Mouse (Mus musculus) kidney, adult 11 months (tissue): ENCODE measurements around the gene B4galt5.

Experiments used
- DNase-seq: peaks from one replicate; pipeline ENCODE4 v3.0.0; 2022

The B4galt5 gene

DNA sequence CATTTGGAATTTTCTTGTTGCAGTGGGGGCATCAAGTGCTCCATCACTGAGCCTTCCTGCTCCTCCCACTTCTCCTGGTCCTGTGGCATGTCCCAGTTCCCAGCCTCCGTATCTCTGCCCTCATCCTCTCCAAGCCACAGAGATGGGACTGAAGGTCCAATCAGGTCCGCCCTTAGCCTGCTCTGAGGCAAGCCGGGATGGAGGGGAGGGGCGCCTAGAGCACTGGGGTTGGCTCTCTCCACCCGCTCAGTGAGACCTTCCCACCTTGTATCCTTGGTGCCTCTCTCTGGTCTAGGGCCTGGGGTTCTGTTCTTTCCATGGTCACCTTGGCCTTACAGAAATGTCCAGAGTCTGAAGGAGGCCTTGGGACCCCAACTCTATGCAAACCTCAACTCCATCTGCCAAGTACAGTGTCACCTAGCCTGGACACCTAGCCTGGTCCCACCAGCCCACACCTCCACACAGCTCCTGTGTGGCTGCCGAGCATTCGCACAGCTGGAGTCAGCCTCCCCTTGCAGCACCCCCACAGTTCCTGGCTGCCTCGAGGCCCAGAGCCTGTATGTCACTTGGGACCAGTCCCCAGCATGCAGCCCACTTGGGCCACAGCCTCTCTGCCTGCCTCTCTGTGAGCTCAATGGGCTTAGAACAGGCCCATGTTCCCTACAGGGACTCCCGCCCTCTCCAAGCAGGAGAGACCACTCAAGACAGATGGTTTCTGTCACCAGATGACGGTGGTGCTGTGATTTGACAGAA is 74.1 kb downstream of the B4galt5 start:
- peak; percentile 1 for DNase-seq

DNA sequence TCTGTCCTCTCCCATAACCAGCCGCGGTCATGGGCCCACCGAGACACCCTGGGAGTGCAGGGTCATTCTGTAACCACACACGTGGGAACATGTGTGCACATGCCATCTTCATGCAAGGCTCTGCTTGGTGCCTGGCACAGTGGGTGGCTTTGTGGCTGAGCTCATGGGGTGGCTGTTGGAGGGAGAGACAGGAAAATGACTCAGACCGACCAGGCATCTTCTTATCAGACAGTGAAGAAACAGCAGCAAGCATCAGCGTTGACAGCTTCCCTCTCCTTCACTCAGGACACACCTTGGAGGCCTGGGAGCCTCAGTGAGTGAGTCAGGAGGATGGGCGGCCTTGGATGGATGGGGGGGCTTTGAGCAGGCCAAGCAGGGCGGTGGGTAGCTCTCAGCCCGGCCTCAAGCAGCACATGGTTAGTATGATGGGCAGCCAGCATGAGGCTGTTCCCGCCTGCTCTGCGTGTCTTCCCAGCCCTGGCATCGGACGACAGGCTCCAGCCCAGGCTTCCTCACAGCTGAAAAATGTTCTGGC is 75.7 kb downstream of the B4galt5 start:
- DNase-seq, result peak; percentile 1

DNA sequence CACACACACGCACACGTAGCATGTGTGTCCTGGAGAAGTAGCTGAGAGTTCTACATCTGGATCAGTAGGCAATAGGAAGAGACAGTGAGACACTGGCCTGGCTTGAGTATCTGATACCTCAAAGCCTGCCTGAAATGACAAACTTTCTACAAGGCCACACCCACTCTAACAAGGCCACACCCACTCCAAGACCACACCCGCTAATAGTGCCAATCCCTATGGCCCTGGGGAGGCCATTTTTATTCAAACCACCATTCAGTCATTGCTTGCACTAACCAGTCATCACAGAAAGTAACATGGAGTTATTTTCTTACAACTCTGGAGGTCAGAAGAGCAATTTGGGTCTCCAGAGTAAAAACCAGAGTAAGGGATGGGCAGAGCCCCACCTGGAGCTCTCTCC is 76.3 kb downstream of the B4galt5 start:
- DNase-seq, result peak; percentile 1

DNA sequence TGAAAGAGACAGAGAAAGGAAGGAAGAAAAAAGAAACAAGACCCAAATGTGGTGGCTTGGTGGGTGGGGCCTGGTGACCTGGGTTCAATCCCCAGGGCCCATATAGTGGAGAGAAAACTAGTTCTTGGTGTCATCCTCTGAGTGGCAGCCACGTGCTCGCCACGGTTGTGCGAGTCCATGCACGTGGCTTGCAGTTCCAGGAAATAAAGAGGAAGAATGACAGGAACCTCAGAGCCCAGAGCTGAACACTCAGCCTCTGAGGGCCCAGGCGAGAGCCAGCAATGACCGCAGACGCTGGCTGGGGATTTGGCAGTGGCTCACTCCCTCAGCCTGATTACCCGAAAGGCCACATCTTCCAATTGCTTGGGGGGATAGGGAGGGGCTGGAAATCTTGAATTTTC is 77.9 kb downstream of the B4galt5 start:
- DNase-seq, result peak; percentile 2

DNA sequence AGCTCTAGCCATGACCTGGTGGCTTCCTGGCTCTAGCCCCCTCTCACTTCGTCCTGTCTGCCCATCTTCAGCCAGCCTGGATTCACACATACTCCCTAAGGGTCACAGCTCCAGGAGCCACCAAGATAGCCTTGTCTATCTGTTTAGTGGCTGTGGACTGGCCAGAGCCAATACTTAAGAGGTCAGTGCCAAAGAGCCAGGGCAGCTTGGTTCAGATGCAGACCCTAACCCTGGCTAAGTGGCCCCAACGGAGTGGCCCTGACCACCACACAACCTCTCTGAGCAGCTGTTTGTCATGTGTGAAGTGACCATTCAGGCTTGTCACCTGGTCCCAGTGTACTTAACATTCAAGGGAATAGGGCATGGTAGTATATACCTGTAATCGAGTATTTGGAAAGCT is 78.5 kb downstream of the B4galt5 start:
- DNase-seq, result peak; percentile 1

DNA sequence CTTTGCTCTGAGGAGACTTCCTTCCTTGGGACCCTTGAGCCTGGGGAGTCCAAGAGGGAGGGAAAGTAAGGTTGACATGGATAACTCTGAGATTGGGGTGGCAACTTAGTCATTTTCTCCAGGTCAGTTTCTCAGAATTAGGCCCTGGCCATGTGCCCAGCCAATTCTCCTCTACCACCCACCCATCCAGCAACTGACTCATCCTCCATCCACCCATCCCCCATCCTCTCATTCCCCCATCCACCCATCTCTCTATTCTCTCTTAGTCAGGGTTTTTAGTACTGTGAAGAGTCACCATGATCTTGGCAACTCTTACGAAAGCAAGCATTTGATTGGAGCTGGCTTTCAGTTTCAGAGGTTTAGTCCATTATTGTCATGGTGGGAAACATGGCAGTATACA is 80.3 kb downstream of the B4galt5 start:
- DNase-seq, result no peak

DNA sequence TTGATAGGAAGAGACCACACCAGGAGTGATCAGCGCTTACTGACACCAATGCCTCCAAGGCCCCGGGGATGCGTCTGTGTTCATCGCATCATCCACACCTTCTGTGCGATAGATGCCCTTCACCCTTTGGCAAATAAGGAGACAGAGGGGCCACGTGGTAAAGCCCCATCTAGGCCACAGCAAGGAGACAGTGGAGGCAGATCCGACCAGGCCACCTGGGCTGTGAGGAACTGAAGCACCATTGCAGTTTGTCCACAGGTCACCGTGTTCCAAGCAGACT is 80.6 kb downstream of the B4galt5 start:
- DNase-seq, result peak; percentile 1

DNA sequence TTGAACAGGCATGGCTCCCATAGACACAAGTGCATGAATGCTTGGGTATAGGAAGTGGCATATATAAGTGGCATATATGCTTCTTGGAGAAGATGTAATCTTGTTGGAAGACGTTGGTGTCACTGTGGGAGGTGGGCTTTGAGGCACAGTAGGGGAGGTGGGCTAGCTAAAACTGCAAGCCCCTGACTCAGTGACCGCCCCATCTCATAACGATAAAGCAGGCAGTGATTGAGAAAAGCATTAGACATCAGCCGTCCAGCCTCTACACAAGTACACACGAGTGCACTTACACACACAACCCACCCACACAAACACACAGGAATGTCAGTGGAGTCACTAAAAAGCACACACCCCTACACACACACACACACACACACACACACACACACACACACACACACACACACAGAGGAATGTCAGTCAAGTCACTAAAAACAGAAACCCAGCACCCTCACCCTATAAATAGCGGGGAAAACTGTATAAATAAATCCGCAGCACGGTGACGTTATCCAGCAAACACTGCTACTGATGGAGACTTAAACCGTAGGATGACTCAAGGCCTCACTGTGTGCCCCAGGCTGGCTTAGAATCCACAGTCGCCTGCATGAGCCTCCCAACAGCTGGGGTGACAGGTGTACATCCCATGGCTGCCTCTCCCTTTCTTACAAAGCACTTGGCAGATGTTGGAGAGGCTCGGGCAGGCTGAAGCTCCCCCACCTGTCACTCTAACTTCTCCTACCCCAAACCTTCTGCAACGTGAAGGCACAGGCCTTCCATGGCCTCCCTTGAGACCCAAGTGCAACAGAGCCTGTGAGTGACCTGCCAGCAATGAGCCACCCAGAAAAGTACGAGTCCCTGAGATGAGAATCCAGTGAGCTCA is 81.2 kb downstream of the B4galt5 start:
- no peak for DNase-seq

DNA sequence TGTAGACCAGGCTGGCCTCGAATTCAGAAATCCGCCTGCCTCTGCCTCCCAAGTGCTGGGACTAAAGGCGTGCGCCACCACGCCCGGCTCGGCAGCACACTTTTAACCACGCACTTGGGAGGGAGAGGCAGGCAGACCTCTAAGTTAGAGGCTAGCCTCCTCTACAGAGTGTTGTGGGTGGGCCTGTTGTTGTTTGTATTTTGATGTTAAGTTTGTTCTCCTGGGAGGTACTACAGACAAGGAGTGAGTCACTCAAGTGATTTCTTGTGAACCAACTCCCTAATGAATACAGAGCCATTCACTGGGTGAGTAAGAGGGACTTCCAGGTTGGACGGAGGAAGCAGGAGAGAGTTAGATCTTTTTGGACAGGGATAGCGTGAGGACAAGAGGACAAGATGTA is 82.8 kb downstream of the B4galt5 start:
- no peak for DNase-seq

DNA sequence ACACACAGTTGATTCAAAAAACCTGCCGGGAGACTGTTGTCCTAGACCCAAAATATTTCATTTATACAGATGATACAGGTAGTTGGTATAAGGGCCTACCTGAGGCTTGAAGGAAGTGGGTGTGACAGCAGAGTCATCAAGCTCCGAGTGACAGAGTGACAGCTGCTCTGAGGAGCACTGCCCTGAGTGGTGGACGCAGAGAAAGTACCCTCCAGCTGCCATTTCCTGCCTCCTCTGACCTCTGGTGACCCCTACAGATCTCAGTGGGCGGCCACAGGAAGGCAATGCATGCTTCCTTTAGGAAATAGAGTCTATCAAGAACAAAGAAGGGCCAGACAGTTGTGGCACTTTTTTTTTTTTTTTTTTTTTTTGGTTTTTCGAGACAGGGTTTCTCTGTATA is 83.2 kb downstream of the B4galt5 start:
- DNase-seq, result peak; percentile 18

DNA sequence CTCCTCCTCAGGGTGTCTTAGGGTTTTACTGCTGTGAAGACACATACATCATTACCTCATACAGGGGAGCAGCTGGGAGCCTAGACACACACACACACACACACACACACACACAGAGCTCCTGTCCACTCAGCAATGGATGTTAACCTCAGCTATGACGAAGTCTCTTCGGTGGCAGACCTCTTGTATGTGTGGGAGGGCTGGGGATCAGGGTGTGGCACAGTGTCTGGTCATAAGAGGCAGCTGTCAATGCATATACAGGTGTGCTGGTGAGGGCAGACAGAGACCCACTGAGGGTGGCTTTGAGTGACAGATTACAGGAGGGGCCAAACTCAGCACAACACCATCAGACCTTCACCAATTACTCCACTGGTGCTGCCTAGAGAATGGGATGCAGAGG is 84.0 kb downstream of the B4galt5 start:
- DNase-seq, result no peak

DNA sequence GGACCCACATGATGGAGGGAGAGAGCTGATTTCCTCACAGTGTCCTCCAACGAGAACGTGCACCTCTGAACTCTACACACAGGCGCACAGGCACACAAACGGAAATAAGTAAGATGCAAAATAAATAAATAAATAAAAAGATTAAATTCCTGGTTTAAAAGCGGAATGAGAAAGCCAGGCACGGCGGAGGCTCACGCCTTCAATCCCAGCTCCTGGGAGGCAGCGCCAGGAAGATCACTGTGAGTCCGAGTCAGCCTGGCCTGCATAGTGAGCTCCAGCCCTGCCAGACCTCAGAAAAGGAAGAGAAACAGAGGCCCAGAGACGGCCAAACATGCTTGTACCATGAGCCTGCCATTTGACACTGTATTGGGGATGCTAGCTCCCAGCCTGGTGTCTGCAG is 85.1 kb downstream of the B4galt5 start:
- no peak for DNase-seq

DNA sequence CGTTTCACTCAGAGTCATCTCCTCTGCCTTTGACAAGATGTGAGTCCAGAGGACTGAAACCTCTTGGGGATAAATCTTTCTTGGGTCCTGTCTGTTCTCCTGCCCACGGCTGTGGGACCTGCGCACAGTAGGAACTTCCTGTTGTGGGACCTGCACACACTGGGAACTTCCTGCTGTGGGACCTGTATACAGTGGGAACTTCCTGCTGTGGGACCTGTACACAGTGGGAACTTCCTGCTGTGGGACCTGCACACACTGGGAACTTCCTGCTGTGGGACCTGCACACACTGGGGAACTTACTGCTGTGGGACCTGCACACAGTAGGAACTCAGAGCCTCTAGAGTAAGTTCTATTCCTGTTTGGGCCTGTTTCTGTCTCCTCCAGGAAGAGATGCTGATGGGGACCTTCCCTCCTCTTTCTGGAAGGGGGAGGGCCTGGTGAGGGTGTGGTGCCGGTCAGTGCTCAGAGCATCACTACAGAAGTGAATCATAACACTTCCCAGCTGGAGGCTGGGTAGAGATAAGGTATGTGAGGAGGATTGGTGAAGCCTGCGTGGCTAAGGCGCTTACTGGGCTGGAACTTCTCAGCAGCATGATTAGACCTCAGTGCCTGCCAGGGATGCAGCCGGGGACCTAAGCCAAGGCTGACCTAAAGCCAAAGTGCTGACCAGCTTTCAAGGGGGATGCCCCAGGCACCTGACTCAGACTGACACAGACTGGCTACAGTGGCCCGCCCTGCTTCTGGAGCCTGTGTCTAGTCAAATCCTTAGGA is 85.8 kb downstream of the B4galt5 start:
- no peak for DNase-seq

DNA sequence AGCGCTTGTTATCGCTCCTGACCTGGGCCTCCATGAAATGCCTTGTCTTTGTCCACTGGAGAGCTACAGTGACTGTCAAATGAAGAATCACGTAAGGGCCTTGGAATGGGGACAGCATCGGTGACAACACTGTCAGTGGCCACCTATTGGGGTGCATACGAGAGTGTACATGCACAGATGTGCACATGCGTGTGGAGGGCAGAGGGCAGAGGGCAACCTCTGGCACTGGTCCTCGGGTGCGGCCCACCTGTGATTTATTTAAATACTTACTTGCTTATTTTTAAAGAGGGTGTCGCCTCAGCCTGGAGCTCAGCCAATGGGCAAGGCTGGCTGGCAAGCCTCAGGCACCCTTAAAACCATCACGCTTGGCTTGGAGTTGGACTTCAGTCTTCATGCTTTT is 86.5 kb downstream of the B4galt5 start:
- DNase-seq, result no peak

DNA sequence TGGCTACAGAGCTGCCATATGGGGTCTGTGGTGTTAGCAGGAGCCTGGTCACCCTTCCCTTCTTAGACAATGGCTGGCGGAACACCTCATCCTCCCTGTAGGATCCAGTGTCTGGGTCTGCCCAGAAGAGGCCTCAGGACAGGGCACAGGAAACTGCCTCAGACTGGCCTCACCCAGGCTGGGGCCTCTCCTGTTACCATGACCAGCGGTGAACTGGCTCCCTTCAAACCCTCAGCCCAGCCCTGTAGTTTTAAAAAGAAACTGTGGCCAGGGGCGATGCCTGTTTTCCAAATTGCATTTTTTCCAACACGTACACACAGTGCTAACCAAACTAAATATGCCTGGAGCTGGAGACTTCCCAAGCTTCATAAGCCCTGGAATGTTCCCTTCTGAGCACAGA is 87.9 kb downstream of the B4galt5 start:
- DNase-seq, result no peak

DNA sequence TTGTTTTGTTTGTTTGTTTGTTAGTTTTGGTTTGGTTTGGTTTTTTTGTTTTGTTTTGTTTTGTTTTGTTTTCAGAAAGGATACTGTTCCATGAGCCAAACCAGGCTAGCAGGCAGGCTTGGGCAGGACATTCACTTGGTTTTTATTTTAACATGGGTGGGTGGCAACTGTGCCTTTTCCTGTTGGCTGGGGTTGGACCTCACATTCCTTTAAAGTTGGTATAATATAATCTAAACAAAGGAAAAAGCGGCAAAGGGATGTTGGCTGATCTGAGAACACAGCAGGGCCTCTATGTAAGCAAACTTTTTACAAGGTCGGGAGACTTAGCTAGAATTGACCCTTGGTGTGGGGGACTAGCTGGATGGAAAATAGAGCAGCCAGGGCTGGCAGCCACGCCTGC is 91.2 kb downstream of the B4galt5 start:
- no peak for DNase-seq

DNA sequence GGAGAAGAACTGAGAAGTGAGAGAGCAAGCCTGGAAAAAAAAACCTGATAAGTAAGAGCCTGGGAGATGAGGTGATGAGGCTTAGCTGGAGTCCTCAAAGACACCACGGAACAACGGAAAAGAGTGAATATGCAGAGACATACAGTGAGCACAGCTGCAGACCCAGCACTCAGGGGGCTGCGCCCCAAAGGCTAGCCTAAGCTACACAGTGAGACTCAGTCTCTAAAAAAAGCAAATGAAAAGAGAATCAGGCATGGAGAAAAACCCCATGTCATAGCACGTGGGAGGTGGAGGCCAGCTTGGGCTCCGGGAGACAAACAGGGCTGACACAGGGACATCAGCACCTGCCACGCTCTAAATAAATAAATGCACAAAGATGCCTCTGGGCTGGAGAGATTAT is 94.2 kb downstream of the B4galt5 start:
- no peak for DNase-seq

DNA sequence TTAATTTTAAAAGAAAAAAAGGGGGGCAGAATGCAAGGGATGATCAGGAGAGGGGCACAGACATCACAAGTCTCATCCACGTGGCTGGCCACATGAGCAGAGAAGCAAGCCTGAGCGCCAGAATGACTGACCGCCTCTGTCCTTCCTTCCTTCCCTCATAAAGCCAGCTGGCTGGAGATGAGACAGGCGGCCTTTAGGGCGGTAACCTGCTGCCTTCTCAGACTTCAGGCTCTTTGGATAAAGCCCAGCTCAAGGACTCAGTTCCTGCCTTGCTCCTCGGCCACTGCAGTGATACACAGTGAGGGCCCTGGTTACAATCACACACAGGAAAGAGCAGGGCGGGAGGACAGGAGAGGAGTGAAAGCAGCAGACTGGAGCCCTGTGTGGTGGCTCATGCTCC is 94.8 kb downstream of the B4galt5 start:
- DNase-seq, result peak; percentile 77

DNA sequence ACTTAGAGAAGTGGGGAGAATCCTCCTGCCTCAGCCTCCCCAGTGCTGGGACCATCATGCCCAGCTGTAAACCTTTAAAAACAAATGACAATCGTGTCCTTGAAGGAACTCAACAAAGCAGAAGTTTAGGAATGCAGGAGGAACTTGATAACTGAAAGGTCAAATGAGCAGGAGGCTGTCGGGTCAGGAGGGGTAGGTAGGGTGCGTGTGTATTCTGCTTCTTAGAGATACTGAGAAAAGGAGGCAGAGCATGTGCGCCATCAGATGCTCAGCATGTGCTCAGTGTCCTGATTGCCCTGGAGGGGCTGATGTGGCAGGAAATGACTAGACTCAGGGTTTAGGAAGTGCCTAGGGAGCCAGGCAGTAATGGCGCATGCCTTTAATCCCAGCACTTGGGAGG is 95.5 kb downstream of the B4galt5 start:
- no peak for DNase-seq

DNA sequence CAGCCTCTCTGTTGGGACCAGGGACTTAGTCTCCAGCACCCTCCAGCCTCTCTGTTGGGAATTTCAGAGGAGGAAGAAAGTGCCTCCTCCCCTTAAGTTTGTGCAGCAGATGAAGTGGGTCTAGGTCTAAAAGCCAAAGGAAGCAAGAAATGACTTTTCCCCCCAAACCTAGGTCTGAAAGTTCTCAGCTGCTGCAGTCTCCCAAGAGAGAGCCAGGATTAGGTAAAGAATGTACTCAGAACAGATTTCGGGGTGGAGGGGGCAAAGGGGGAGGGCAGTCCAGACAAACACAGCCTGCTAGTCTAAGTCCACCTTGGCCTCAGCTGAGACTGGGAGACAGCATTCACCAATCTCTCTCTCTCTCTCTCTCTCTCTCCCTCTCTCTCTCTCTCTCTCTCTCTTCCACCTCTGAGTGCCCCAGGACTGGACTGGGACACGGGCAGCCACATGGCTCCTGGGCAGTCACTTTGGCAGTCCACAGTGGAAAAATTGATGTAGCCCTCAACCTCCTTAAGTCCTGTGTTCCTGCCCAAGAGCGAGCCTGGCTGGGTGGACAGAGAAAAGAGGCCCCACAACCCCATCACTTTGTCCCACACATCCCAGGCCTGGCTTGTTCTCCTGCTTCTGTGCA is 96.8 kb downstream of the B4galt5 start:
- no peak for DNase-seq

DNA sequence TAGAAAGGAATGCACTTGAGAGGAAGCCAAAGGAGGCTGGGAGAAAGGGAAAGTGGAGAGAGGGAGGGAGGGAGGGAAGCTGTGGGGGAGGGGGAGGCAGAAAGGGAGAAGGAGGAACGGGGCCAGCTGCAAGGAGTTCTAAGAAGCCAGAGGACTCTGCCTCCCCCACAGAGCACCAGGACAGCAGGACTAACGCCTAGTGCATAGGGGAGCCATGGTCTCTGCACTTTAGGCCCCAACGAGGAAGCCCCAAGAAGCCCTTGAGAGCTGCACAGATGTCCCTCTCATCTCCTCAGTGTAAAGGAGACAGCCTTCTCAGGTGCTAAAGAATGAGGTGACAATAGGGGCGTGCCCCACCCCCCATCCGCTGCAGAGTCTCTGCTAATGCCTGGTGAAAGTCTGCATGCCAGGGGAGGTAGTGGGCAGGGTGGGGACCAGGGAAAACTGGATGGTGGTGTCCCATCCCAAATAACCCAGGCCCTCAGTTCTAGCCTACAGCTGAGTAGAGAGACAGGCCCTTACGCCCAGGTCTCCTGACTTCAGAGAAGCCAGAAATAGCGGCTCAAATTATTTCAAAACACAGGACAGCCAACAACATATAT is 98.1 kb downstream of the B4galt5 start:
- no peak for DNase-seq

DNA sequence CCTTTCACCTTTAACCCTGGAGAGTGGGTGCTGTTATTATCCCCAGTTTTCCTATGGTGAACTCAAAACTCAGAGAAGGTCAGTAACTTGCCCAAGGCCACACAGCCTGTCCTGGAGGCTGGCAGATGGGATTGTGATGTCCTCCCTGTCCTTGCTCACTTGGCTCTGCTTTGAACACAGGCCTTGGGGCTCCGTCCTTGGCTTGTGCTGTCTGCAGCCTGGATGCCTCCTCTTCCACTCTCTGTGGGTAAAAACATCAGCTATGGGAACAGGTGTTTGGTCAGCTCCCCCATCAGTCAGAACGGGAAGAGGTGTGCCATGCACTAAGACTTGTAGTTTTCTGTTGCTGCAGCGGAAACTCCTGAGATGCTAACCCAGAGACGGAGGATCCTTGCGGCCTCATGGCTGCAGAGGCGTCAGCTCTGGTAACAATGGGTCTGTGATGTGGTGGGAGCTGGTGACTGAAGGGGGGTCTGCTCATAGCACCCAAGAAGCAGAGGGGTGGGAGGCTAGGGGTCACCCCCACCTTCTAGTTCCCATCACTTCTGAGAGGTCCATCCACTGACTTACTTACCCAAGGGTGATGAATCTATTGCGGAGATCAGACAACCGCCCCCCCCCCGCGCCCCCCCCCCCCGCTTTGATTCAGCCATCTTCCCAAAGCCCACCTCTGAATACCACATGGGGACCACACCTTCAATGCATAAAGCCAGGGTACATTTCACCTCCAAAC is 98.8 kb downstream of the B4galt5 start:
- no peak for DNase-seq
